Mouse (Mus musculus) small intestine, adult 2 months (tissue): ENCODE results near the gene Eef1a1. TPM values are rescaled to one million over a fixed set of nuclear protein-coding genes. Genes with fewer than 3 reads are reported as not detected.
A peak's percentile ranks its signal among the peaks of the same experiment; 100 is the strongest.

Experiments used
- H3K27ac ChIP-seq: fragments of 200-500 bp; 2 replicates; pipeline ENCODE4 v1.5.1; 2012; ENCODE audit warnings: low read depth, low read length, control low read depth, inconsistent platforms; ENCODE audit not compliant: insufficient read depth
- H3K27me3 ChIP-seq: fragments of 200-500 bp; 2 replicates; pipeline ENCODE4 v1.6.1; 2012; ENCODE audit warnings: mild to moderate bottlenecking, moderate library complexity, low read length, inconsistent platforms; ENCODE audit not compliant: control insufficient read depth, insufficient read depth
- H3K36me3 ChIP-seq: fragments of 200-500 bp; 2 replicates; pipeline ENCODE4 v1.6.1; 2012; ENCODE audit warnings: mild to moderate bottlenecking, low read length, control low read depth, inconsistent platforms; ENCODE audit not compliant: control insufficient read depth, insufficient read depth
- H3K4me1 ChIP-seq: fragments of 200-500 bp; 2 replicates; pipeline ENCODE4 v1.6.1; 2012; ENCODE audit warnings: low read length, inconsistent platforms, mixed read lengths; ENCODE audit not compliant: control insufficient read depth, insufficient read depth, insufficient read length
- H3K4me3 ChIP-seq: fragments of 200-500 bp; 2 replicates; pipeline ENCODE4 v1.5.1; 2012; ENCODE audit warnings: low read depth, mild to moderate bottlenecking, control low read depth, inconsistent platforms, low read length, moderate library complexity
- CTCF ChIP-seq: fragments of 200-500 bp; IDR thresholded peaks from 2 replicates; pipeline ENCODE4 v1.5.1; 2012; ENCODE audit warnings: low read depth, mild to moderate bottlenecking, control low read depth, inconsistent platforms, low read length, moderate library complexity, mixed read lengths; ENCODE audit not compliant: insufficient replicate concordance, insufficient read length; ENCODE audit errors: extremely low read depth
- POLR2A ChIP-seq: fragments of 200-500 bp; IDR thresholded peaks from 2 replicates; pipeline ENCODE4 v1.6.1; 2012; ENCODE audit warnings: low read depth, mild to moderate bottlenecking, control low read depth, inconsistent platforms, low read length, moderate library complexity
- WGBS: fragments of 180-500 bp; shearing (Covaris S2); methylation state at CpG from one replicate; pipeline ENCODE4 v1.1.7; 2018; 5-methylcytosine and 5-hydroxymethylcytosine counted together
- polyA plus RNA-seq: library from polyadenylated mRNA; depleted of rRNA; stranded (reverse); fragments of >200 nt; gene quantifications from 2 replicates; pipeline ENCODE4 v1.2.3, GENCODE M21; 2012

Eef1a1 gene
- polyA plus RNA-seq, 1 experiment = 1,625 TPM

- no peaks in the 10 kb centered on the region for H3K36me3 ChIP-seq
- H3K27ac ChIP-seq = peak overlapping the region; percentile 100
- H3K4me1 ChIP-seq = peaks cover 14% of the 10 kb centered on the region; the same call in 1 of the 2 replicates
- H3K27me3 ChIP-seq = no peaks in the 10 kb centered on the region
- WGBS = 9% methylated on average over 5 of the region's 5 CpGs
- no peak for TF ChIP-seq POLR2A
- no peak for TF ChIP-seq CTCF
- no peak overlapping the region for H3K4me3 ChIP-seq
These were observed 42.9 kb upstream of the Eef1a1 start for GRCm38 (mm10) chr9:78531816-78532215.

DNA sequence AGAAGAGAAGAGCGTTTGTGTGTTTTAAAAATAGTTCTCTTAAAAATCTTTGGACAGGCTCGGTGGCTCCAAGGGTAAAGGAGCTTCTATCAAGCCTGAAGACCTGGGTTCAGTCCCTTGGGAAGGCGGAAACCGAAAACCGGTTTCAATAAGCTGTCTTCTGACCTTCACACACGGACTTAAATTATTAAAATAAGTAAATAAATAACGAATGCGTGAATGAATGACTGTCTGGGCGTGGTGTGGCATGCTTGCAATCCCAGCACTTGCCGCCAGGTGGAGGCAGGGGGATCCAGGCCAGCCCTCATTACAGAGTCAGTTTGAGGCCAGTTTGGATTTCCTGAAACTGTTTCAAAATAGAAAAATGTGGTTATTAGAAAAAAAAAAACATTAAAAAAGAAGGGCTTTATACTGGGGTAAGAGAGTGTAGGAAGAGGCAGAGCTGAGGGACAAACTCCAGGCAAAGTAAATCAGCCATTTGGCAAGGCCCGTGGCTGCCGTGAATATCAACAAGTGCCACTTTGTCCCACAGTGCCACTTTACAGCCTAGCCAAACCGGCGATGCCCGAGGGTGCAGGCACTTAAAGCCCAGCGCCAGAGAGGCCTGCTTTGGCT is 38.9 kb upstream of the Eef1a1 start:
- Histone ChIP-seq H3K27me3 (no peaks in the 10 kb centered on the region), H3K4me3 (peak overlapping the region; percentile 53), H3K27ac (peak overlapping the region; percentile 67), H3K4me1 (peaks cover 11% of the 10 kb centered on the region; the same call in 1 of the 2 replicates), H3K36me3 (no peaks in the 10 kb centered on the region)
- no peak for TF ChIP-seq POLR2A
- peak; percentile 93 for TF ChIP-seq CTCF
- 1% methylated on average over 16 of the region's 16 CpGs for WGBS

- under 1% methylated on average over 24 of the region's 24 CpGs for WGBS
- Histone ChIP-seq H3K27ac (peak overlapping the region; percentile 67), H3K4me3 (peak overlapping the region; percentile 53), H3K36me3 (no peaks in the 10 kb centered on the region), H3K4me1 (peaks cover 9% of the 10 kb centered on the region; the same call in 1 of the 2 replicates), H3K27me3 (no peaks in the 10 kb centered on the region)
- TF ChIP-seq POLR2A (no peak), CTCF (peak; percentile 85; the same call in 1 of the 2 replicates)
These were observed 38.4 kb upstream of the Eef1a1 start for GRCm38 (mm10) chr9:78527301-78527761.

DNA sequence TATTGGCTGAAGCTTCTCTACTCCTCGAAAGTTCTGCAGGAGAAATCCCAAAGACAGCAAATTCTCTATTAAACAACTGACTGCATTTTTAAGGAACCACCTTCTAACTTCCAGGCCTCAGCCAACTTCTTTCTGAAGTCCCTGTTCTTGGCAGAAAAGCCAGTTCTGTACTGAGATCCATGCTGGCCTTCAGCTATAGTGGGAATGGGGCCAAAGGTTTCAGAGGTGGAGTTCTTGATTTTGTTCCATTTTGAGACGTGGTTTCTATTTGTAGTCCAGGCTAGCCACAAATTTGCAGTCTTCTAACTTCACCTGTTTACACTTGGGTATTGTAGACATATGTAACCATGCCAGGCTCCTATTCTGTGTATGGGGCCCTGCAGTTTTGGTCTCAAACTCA is 37.3 kb upstream of the Eef1a1 start:
- Histone ChIP-seq H3K4me1 (no peaks in the 10 kb centered on the region), H3K27me3 (no peaks in the 10 kb centered on the region), H3K36me3 (no peaks in the 10 kb centered on the region), H3K27ac (no peak overlapping the region), H3K4me3 (no peak overlapping the region)
- TF ChIP-seq CTCF (no peak), POLR2A (no peak)
- 77% methylated on average over 2 of the region's 2 CpGs for WGBS

DNA sequence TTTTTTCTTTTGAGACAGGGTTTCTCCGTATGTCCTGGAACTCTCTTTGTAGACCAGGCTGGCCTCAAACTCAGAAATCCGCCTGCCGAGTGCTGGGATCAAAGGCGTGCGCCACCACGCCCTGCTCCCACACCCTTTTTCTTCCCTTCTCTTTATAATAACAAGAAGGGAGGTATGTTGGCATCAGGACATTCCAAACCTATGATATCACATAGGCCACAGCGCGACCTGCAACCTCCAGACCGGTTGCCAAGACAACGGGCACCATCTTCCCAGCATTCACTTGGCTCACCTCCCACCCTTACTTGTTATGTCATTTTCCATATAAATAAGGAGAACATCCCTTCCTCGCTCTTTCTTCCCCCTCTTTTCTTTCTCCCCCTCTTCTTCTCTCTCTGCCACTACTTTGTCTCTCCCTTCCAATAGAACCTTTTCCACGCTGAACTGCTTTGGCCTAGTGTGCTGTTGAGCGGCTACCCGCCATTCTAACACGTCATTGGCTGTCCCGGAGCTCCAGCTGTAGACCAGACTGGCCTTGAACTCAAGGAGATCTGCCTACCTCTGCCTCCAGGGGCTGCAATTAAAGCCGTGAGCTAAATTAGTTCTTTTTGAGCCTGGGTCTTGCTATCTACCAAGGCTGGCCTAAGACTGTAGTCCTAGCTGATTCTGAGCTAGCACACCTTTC is 36.6 kb upstream of the Eef1a1 start:
- H3K27me3 ChIP-seq = no peaks in the 10 kb centered on the region
- no peak for TF ChIP-seq CTCF
- no peak for TF ChIP-seq POLR2A
- no peaks in the 10 kb centered on the region for H3K36me3 ChIP-seq
- 92% methylated on average over 17 of the region's 17 CpGs for WGBS
- H3K4me3 ChIP-seq = no peak overlapping the region
- H3K4me1 ChIP-seq = peaks cover 3% of the 10 kb centered on the region; the same call in 1 of the 2 replicates
- no peak overlapping the region for H3K27ac ChIP-seq

DNA sequence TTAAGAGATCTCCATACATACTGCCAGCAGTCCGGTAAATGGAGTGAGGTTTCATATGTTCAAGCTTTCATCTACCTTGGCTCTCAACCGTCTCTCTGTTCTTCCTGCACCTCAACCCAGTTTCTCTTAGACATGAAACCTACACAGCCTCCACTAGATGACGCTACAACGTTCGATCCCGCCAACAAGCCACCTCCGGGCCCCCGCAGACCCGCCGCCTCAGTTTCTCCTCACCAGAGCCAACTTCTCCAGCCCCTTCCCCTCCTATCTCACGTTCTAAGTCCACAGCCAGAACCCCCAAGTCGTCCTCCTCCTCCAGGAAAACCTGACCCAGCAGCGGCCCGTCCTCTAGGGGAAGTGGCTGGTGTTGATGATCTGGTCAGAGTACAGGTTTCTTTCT is 32.7 kb upstream of the Eef1a1 start:
- peak overlapping the region; percentile 19; the same call in 1 of the 2 replicates for H3K27ac ChIP-seq
- peaks cover 9% of the 10 kb centered on the region; the same call in 1 of the 2 replicates for H3K4me1 ChIP-seq
- TF ChIP-seq CTCF = peak; percentile 85; the same call in 1 of the 2 replicates
- no peak for TF ChIP-seq POLR2A
- WGBS = 15% methylated on average over 14 of the region's 14 CpGs
- H3K36me3 ChIP-seq = no peaks in the 10 kb centered on the region
- peak overlapping the region; percentile 67 for H3K4me3 ChIP-seq
- H3K27me3 ChIP-seq = no peaks in the 10 kb centered on the region

- Histone ChIP-seq H3K36me3 (no peaks in the 10 kb centered on the region), H3K4me1 (peaks cover 9% of the 10 kb centered on the region; the same call in 1 of the 2 replicates), H3K27ac (peak overlapping the region; percentile 19; the same call in 1 of the 2 replicates), H3K4me3 (peak overlapping the region; percentile 67), H3K27me3 (no peaks in the 10 kb centered on the region)
- WGBS = 4% methylated on average over 40 of the region's 40 CpGs
- TF ChIP-seq CTCF (no peak), POLR2A (no peak; the same call in 1 of the 2 replicates)
These were observed 32.0 kb upstream of the Eef1a1 start for GRCm38 (mm10) chr9:78520780-78521601.
